In genomic region chr13:111235719-111236166, GRCm38 (mm10) we compare ENCODE assay signal across 8 mouse cellular contexts. TPM values are rescaled to one million over a fixed set of nuclear protein-coding genes. Genes with fewer than 3 reads are reported as not detected.
DNase-seq lines count a peak whose midpoint lies in the region; ATAC-seq lines count a peak whose summit lies in the region.

No protein-coding gene starts in this region.

- H3K4me3 ChIP-seq in limb, embryonic 12.5 days (replicated peaks), result no peak overlapping the region

- H3K9ac ChIP-seq in limb, embryonic 12.5 days (replicated peaks), result no peak overlapping the region

- peaks cover 18% of the 10 kb centered on the region for H3K4me1 ChIP-seq in limb, embryonic 12.5 days (replicated peaks)

- peak; percentile 3 for DNase-seq in kidney, postnatal 14 days
- DNase-seq in kidney, postnatal 25 days, result no peak
- DNase-seq in cerebellum, adult 9-11 months, result peak; percentile 55
- peak; percentile 20 for DNase-seq in gastrocnemius, postnatal 25 days
- DNase-seq in liver, result no peak

- H3K27me3 ChIP-seq in limb, embryonic 12.5 days, result no peaks in the 10 kb centered on the region

- peak overlapping the region; percentile 79 for H3K27ac ChIP-seq in limb, embryonic 12.5 days

- no peak for ATAC-seq in limb, embryonic 12.5 days (ENCODE audit: insufficient number of reproducible peaks, insufficient read depth, low FRiP score, low TSS enrichment, low read depth)
- ATAC-seq in granulocyte monocyte progenitor cell, adult 5-6 weeks (replicated peaks; ENCODE audit: poor library complexity, severe bottlenecking), result no peak
- no peak for ATAC-seq in megakaryocyte progenitor cell, adult 5-6 weeks (replicated peaks; ENCODE audit: poor library complexity)

- H3K4me2 ChIP-seq in limb, embryonic 12.5 days, result no peak overlapping the region

- whole genome bisulfite sequencing in limb, embryonic 12.5 days, result 73% methylated on average over 6 of the region's 6 CpGs

- H3K9me3 ChIP-seq in limb, embryonic 12.5 days, result peaks cover 6% of the 10 kb centered on the region; the same call in 1 of the 2 replicates

- no peaks in the 10 kb centered on the region for H3K36me3 ChIP-seq in limb, embryonic 12.5 days

RNA-seq across cellular contexts. Expression of gene Actbl2, which starts 19.1 kb away (rescaled TPM):
- not detected for total RNA-seq in gastrocnemius, postnatal 25 days (2021)
- polyA plus RNA-seq in limb, embryonic 12.5 days (2016; fragmentation: Nextera tagmentation; extraction: Ambion mirVana), result not detected in 2 replicates
- total RNA-seq in granulocyte monocyte progenitor cell, adult 5-6 weeks (2014; fragmentation: Nextera tagmentation), result not detected in 2 replicates
- not detected in 2 replicates for total RNA-seq in granulocyte monocyte progenitor cell, adult 5-6 weeks (2017)
- total RNA-seq in megakaryocyte progenitor cell, adult 5-6 weeks (2015), result not detected in 2 replicates
- total RNA-seq in megakaryocyte progenitor cell, adult 5-6 weeks (2017), result not detected in 2 replicates

Comparison
In these comparisons a context has a peak if more than half of its experiments do, and no peak if none do; other contexts are left out.
1. DNase-seq: peak in kidney, postnatal 14 days (single experiment), cerebellum, adult 9-11 months (single experiment) and gastrocnemius, postnatal 25 days (single experiment); none in kidney, postnatal 25 days (0 of 2) and liver (single experiment).